Mouse (Mus musculus) limb, embryonic 14.5 days (tissue): ENCODE data around the gene Hoxd3. TPM values are rescaled to one million over a fixed set of nuclear protein-coding genes. Genes with fewer than 3 reads are reported as not detected.
A peak's percentile ranks its signal among the peaks of the same experiment; 100 is the strongest.

Experiments used
- ATAC-seq: fragments of 200-750 bp; cut with Nextera tagmentation; 2 replicates; pipeline ENCODE4 v1.8.0; 2017; ENCODE audit warnings: low read depth, moderate number of reproducible peaks, moderate TSS enrichment; ENCODE audit not compliant: low FRiP score
- DNase-seq: peaks from one replicate; pipeline ENCODE4 v3.0.0-alpha.2; 2015; ENCODE audit warnings: low spot score
- H3K27ac ChIP-seq: fragments of 300-500 bp; sonication (generic); replicated peaks from 2 replicates; pipeline ENCODE4 v1.5.1; 2014; ENCODE audit warnings: low read depth, mild to moderate bottlenecking, low read length, moderate library complexity, mixed read lengths
- H3K27me3 ChIP-seq: fragments of 300-500 bp; sonication (generic); 2 replicates; pipeline ENCODE4 v1.6.1; 2014; ENCODE audit warnings: low read length, mixed read lengths; ENCODE audit not compliant: control insufficient read depth, insufficient read depth
- H3K36me3 ChIP-seq: fragments of 300-500 bp; sonication (generic); 2 replicates; pipeline ENCODE4 v1.6.1; 2014; ENCODE audit warnings: mild to moderate bottlenecking, low read length, moderate library complexity, mixed read lengths; ENCODE audit not compliant: control insufficient read depth, insufficient read depth
- H3K4me1 ChIP-seq: fragments of 300-500 bp; sonication (generic); 2 replicates; pipeline ENCODE4 v1.6.1; 2014; ENCODE audit warnings: antibody characterized with exemption, low read length, mixed read lengths; ENCODE audit not compliant: control insufficient read depth, insufficient read depth
- H3K4me2 ChIP-seq: fragments of 300-500 bp; sonication (generic); replicated peaks from 2 replicates; pipeline ENCODE4 v1.6.1; 2014; ENCODE audit warnings: low read depth, mild to moderate bottlenecking, low read length, moderate library complexity; ENCODE audit not compliant: severe bottlenecking
- H3K4me3 ChIP-seq: fragments of 300-500 bp; sonication (generic); replicated peaks from 2 replicates; pipeline ENCODE4 v1.5.1; 2014; ENCODE audit warnings: low read length
- H3K9ac ChIP-seq: fragments of 300-500 bp; sonication (generic); 2 replicates; pipeline ENCODE4 v1.6.1; 2014; ENCODE audit warnings: mild to moderate bottlenecking, low read depth, low read length, moderate library complexity; ENCODE audit not compliant: severe bottlenecking
- H3K9me3 ChIP-seq: fragments of 300-500 bp; sonication (generic); 2 replicates; pipeline ENCODE4 v1.6.1; 2016; ENCODE audit warnings: low read length; ENCODE audit not compliant: control insufficient read depth
- POLR2A ChIP-seq: fragments of 200-500 bp; IDR thresholded peaks from 2 replicates; pipeline ENCODE4 v1.8.0; 2012; ENCODE audit warnings: inconsistent platforms, mild to moderate bottlenecking, moderate library complexity, borderline replicate concordance; ENCODE audit not compliant: insufficient read depth, insufficient read length; ENCODE audit errors: extremely low read depth
- WGBS: fragments of 180-500 bp; shearing (Covaris S2); extraction: QIAGEN DNeasy Blood & Tissue Kit; methylation state at CpG from one replicate; pipeline ENCODE4 v1.1.7; 2014; 5-methylcytosine and 5-hydroxymethylcytosine counted together
- polyA plus RNA-seq, 2 experiments: library from polyadenylated mRNA; depleted of rRNA in 1 of 2; stranded (reverse) in 1 of 2; unstranded in 1 of 2; fragments of >200 nt; fragmentation: Nextera tagmentation in 1 of 2; extraction: Ambion mirVana in 1 of 2; gene quantifications; 2 replicates each; pipeline versions ENCODE4 v1.2.1 to v1.2.3; 2012 to 2014

Hoxd3 gene
- polyA plus RNA-seq, 2 experiments: 0.59 to 2.3 TPM

- ATAC-seq (no peak), DNase-seq (no peak)
- H3K4me3 ChIP-seq: peak overlapping the region; percentile 23
- no peak overlapping the region for H3K27ac ChIP-seq
- no peak for TF ChIP-seq POLR2A
- no peaks in the 10 kb centered on the region for H3K36me3 ChIP-seq
- peaks cover 94% of the 10 kb centered on the region for H3K27me3 ChIP-seq
- no peaks in the 10 kb centered on the region for H3K9me3 ChIP-seq
- peak overlapping the region; percentile 19; the same call in 1 of the 2 replicates for H3K4me2 ChIP-seq
- H3K9ac ChIP-seq: no peak overlapping the region; the same call in 1 of the 2 replicates
- peaks cover 11% of the 10 kb centered on the region; the same call in 1 of the 2 replicates for H3K4me1 ChIP-seq
- 3% methylated on average over 39 of the region's 43 CpGs for WGBS
Measured at GRCm38 (mm10) chr2:74740311-74741091, 28.8 kb downstream of the Hoxd3 start.

- no peak overlapping the region for H3K27ac ChIP-seq
- H3K4me3 ChIP-seq: no peak overlapping the region
- WGBS: 41% methylated on average over 2 of the region's 3 CpGs
- H3K27me3 ChIP-seq: peaks cover 97% of the 10 kb centered on the region
- no peak overlapping the region for H3K9ac ChIP-seq
- no peak for TF ChIP-seq POLR2A
- H3K9me3 ChIP-seq: no peaks in the 10 kb centered on the region
- H3K36me3 ChIP-seq: no peaks in the 10 kb centered on the region
- DNase-seq: no peak
- no peak overlapping the region for H3K4me2 ChIP-seq
- H3K4me1 ChIP-seq: peaks cover 9% of the 10 kb centered on the region; the same call in 1 of the 2 replicates
- no peak for ATAC-seq
Measured at GRCm38 (mm10) chr2:74741252-74741978, 29.7 kb downstream of the Hoxd3 start.

- Histone ChIP-seq H3K4me2 (no peak overlapping the region), H3K27me3 (peaks cover 97% of the 10 kb centered on the region), H3K4me3 (no peak overlapping the region), H3K36me3 (no peaks in the 10 kb centered on the region), H3K27ac (no peak overlapping the region), H3K4me1 (peaks cover 11% of the 10 kb centered on the region; the same call in 1 of the 2 replicates), H3K9me3 (no peaks in the 10 kb centered on the region), H3K9ac (no peak overlapping the region)
- TF ChIP-seq POLR2A: no peak
- DNase-seq: no peak
- ATAC-seq: no peak
Measured at GRCm38 (mm10) chr2:74741979-74742277, 30.2 kb downstream of the Hoxd3 start.

- no peak overlapping the region for H3K27ac ChIP-seq
- H3K36me3 ChIP-seq: no peaks in the 10 kb centered on the region
- no peak overlapping the region for H3K4me3 ChIP-seq
- no peak for DNase-seq
- H3K4me2 ChIP-seq: no peak overlapping the region
- no peak for TF ChIP-seq POLR2A
- ATAC-seq: no peak
- H3K27me3 ChIP-seq: peaks cover 97% of the 10 kb centered on the region
- 20% methylated on average over 6 of the region's 6 CpGs for WGBS
- no peak overlapping the region for H3K9ac ChIP-seq
- no peaks in the 10 kb centered on the region for H3K9me3 ChIP-seq
- H3K4me1 ChIP-seq: peaks cover 11% of the 10 kb centered on the region
Measured at GRCm38 (mm10) chr2:74745540-74746297, 34.0 kb downstream of the Hoxd3 start.

GRCm38 (mm10) chr2:74746298-74746921, 34.7 kb downstream of the Hoxd3 start:
- ATAC-seq: no peak
- no peak for DNase-seq
- H3K4me3 ChIP-seq: peak overlapping the region; percentile 22
- no peak overlapping the region for H3K9ac ChIP-seq
- no peak overlapping the region for H3K27ac ChIP-seq
- TF ChIP-seq POLR2A: no peak
- 7% methylated on average over 58 of the region's 58 CpGs for WGBS
- peaks cover 98% of the 10 kb centered on the region for H3K27me3 ChIP-seq
- H3K4me1 ChIP-seq: peaks cover 11% of the 10 kb centered on the region
- no peaks in the 10 kb centered on the region for H3K9me3 ChIP-seq
- no peaks in the 10 kb centered on the region for H3K36me3 ChIP-seq
- peak overlapping the region; percentile 21; the same call in 1 of the 2 replicates for H3K4me2 ChIP-seq
